Mouse (Mus musculus) left cerebral cortex, adult 11 months (tissue): ENCODE data around the gene Cabp2.
"Not testable (repeated sequence)": the region's sequence is repeated elsewhere in the genome, so short reads cannot be mapped to it uniquely, and the experiment has no call there.

Experiments
- DNase-seq: peaks from one replicate; pipeline ENCODE4 v3.0.0; 2022; ENCODE audit warnings: low spot score

Gene Cabp2

GRCm38 (mm10) chr19:4081394-4081793 is at the start of gene Cabp2:
Gene Cabp2 (plus strand): TSS chr19:4081578.
- DNase-seq, result no peak

DNA sequence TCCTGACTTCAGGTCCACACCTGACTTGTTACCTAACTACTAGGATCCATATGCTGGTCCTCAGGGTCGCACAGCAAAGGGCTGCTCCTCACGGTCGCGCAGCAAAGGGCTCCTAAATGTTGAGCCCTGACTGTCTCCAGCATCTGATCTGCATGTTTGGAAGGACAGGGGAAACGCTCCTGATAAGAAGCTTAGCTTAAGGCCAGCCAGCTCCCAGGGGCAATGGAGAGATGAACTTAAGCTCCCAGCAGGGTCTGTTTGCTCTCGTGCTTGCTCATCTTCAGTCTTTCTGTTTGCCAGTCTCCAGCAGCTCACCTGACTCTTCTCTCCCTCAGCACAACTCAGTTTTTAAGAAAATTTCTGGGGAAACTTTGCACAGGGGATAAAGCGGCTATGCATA is 48.7 kb upstream of the Cabp2 start:
- DNase-seq, result no peak

DNA sequence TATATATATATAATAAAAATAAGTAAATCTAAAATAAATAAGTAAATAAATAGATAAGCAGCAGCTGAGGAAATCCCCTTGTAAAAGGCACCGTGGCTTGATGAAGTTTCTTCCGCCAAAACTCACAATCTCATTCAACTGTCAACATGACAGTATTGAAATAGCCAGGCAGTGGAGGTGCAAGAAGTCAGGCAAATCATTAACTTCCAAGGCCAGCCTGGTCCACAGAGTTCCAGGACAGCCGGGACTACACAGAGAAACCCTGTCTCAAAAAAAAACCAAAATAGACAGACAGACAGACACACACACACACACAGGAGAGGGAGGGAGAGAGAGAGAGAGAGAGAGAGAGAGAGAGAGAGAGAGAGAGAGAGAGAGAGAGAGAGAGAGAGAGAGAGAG is 48.1 kb upstream of the Cabp2 start:
- no peak for DNase-seq

DNA sequence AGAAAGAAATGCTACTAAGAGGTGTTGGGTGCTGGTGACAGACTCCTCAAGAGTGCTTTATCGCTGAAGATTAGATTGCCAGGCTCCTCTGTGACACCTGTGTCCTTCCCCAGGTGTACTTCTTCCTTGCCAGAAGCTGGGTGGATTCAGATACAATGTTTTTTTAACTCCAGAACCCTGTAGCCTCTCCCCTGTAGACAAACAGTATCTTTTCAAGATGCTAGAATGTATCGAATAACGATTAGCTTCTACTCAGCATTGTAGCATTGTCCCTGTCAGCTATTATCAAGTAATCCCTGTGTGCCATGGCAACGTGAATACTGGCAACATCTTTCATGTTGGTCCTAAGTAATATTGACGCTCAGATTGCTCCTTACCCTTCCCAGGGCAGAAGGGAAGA is 47.6 kb upstream of the Cabp2 start:
- DNase-seq, result no peak

GRCm38 (mm10) chr19:4036327-4037045 is 44.9 kb upstream of the Cabp2 start:
- DNase-seq, result no peak

GRCm38 (mm10) chr19:4037154-4037787 is 44.1 kb upstream of the Cabp2 start:
- not testable (repeated sequence) for DNase-seq

DNA sequence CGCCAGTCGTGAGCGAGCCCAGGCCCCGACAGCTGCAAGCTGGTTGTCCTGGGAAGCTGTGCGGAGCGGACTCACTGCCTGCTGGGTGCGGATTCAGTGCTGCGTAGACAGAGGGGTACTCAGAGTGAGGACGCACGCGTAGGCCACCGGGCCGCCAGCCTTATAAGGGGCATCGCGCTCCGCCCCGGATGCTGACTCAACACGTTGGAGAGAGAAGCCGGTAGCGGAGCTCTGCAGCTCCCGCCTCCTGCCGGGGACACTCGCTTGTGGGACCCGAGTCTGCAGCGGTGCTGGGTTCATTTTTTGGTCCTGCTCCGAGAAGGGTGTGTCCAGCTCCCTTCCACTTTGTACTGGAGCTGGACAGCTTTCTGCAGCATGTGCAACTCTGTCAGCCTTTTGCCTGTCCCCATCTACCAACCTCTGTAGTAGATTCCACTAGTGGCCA is 43.6 kb upstream of the Cabp2 start, which contains the start of gene Gstp1:
Gene Gstp1 (minus strand): TSS at position 198 of the 445 bp plus-strand sequence.
- DNase-seq, result peak; percentile 87

GRCm38 (mm10) chr19:4040941-4041340 is 40.4 kb upstream of the Cabp2 start:
- not testable (repeated sequence) for DNase-seq

GRCm38 (mm10) chr19:4041500-4041899 is 39.9 kb upstream of the Cabp2 start:
- DNase-seq, result not testable (repeated sequence)

DNA sequence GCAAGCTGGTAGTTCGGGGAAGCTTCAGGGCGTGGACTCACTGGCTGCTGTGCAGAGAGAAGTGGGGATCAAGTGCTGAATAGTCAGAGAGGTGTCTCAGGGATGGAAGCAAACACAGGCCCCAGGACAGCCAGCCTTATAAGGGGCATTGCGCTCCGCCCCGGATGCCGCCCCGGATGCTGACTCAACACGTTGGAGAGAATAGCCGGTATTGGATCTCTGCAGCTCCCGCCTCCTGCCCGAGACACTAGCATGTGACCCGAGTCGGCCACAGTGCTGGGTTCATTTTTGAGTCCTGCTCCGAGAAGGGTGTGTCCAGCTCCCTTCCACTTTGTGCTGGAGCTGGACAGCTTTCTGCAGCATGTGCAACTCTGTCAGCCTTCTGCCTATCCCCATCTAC is 39.3 kb upstream of the Cabp2 start:
- DNase-seq, result no peak

DNA sequence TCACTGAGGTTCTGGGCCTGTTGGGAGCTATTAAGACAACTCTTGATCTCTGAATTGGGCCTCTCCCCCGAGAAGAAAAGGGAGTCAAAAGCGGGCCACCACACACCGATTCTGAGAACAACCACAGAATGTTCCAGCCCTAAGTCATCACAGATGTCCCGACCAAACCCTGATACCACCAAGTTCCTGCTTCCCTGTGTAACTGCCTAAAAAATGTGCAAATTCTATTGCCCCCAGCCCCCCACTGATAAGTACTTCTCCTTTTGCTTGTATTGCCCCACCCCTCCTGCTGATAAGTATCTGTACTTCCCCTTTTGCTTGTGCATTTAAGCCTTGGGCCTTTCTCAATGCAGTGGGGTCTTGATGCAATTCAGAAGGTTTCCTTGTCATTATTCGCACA is 37.3 kb upstream of the Cabp2 start:
- not testable (repeated sequence) for DNase-seq

GRCm38 (mm10) chr19:4045966-4046865 is 35.2 kb upstream of the Cabp2 start, which contains the start of gene Gstp2:
Gene Gstp2 (minus strand): TSS chr19:4046023.
- peak; percentile 79 for DNase-seq

DNA sequence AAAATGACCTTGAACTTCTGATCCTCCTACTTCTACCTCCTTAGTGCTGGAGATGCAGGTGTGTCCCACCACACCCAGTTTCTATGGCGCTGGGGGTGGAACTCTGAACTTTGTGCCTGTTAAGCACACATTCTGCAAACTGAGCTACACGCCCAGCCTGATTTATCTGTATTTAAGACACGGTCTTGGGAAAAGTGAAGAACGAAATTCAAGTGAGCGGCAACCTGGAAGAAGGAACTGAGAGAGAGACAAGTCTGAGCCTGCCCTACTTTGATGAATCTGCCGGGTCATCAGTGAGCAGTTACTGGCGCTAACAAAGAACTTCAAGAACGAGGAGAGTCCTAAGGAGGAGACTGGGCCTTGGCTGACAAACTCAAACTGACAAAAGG is 34.5 kb upstream of the Cabp2 start:
- DNase-seq, result no peak

GRCm38 (mm10) chr19:4047859-4048258 is 33.5 kb upstream of the Cabp2 start:
- no peak for DNase-seq

- not testable (repeated sequence) for DNase-seq
Observed at GRCm38 (mm10) chr19:4049069-4049468, 32.3 kb upstream of the Cabp2 start.

GRCm38 (mm10) chr19:4051016-4051415 is 30.4 kb upstream of the Cabp2 start:
- DNase-seq, result no peak

- DNase-seq, result no peak
Observed at GRCm38 (mm10) chr19:4051741-4052515, 29.4 kb upstream of the Cabp2 start.

DNA sequence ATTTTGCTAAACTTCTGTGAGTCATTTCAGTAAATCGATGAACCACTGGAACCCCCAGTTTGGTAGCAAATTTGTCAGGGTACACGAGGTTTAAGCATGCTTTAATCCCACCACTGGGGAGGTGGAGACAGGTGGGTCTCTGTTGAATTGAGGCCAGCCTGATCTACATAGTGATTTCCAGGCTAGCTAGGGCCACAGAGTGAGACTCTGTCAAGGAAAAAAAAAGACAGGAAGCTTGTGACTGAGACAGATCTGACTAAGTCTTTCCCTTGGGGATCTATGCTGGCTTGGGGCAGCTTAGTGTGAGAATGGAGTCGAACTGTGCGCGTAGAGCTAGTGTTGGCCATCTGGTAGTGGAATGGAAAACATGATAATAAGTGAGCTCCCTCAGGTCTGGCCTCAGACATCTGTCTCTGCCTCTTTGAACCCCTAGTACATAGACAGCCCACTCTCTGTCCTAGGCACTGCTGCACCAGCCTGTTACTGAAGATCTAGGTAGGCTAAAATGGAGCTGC is 28.8 kb upstream of the Cabp2 start:
- DNase-seq, result no peak

DNA sequence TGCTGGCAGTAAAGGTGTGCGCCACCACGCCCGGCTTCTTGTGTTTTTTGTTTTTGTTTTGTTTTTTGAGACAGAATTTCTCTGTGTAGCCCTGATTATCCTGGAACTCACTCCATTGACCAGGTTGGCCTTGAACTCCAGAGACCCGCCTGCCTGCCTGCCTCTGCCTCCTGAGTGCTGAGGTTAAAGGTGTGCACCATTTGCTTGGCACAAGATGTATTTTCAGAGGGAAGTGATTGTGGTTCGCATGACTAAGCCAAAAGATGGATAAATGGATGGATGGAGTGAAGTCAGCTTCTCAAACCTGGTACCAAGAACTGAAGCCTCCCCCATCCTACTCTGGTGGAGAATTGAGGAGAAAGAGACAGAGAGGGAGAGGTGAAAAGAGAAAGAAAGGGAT is 26.8 kb upstream of the Cabp2 start:
- DNase-seq, result no peak

DNA sequence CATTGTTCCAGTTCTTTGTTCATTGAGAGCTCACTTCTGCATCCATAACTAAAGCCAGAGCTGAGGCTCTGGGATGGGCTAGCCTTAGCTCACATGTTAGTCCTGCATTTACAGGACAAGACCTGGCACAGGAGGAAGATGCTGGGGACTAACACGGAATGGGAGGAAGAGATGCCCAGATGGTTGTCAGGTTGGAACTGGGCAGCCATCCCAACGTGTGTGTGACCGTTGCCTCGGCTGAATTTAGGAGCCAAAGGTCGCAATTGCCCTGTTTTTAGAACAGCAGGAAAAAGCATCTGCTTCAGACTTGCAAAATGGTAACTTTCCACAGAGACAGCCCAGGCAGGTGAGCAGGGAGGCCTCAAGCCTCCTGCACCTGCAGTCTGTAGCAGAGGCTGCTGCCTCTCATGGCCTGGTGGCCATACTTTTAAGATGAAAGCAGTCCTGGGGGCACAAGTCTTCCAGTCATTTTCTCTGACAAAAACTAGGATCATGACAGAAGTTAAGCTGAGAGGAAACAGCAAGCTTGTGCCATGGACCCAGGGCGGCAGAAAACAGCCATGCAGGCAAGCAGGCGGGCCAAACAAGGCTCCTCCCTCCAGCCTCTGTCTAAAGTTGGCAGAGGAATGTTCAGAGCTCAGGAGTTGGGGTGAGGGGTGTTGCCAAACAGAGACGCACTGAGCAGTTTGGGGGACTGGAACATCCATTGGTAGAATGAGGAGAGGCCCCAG is 26.0 kb upstream of the Cabp2 start:
- DNase-seq, result no peak
